Mouse (Mus musculus) limb, embryonic 13.5 days (tissue): ENCODE measurements around the gene Ncs1. TPM values are rescaled to one million over a fixed set of nuclear protein-coding genes. Genes with fewer than 3 reads are reported as not detected.
A peak's percentile ranks its signal among the peaks of the same experiment; 100 is the strongest.

Experiments used
- ATAC-seq: fragments of 200-750 bp; cut with Nextera tagmentation; 2 replicates; pipeline ENCODE4 v1.8.0; 2017; ENCODE audit warnings: low read depth, moderate number of reproducible peaks, moderate TSS enrichment; ENCODE audit not compliant: low FRiP score
- H3K27ac ChIP-seq: fragments of 300-500 bp; sonication (generic); 2 replicates; pipeline ENCODE4 v1.5.1; 2015; ENCODE audit warnings: inconsistent platforms, mild to moderate bottlenecking, moderate library complexity
- H3K27me3 ChIP-seq: fragments of 300-500 bp; sonication (generic); 2 replicates; pipeline ENCODE4 v1.6.1; 2015; ENCODE audit warnings: mild to moderate bottlenecking, inconsistent platforms
- H3K36me3 ChIP-seq: fragments of 300-500 bp; sonication (generic); 2 replicates; pipeline ENCODE4 v1.6.1; 2015; ENCODE audit warnings: inconsistent platforms, mild to moderate bottlenecking, moderate library complexity
- H3K4me1 ChIP-seq: fragments of 300-500 bp; sonication (generic); 2 replicates; pipeline ENCODE4 v1.6.1; 2015; ENCODE audit warnings: inconsistent platforms
- H3K4me2 ChIP-seq: fragments of 300-500 bp; sonication (generic); replicated peaks from 2 replicates; pipeline ENCODE4 v1.6.1; 2015; ENCODE audit warnings: inconsistent platforms, mild to moderate bottlenecking, moderate library complexity
- H3K4me3 ChIP-seq: fragments of 300-500 bp; sonication (generic); 2 replicates; pipeline ENCODE4 v1.5.1; 2015; ENCODE audit warnings: moderate library complexity, mild to moderate bottlenecking, inconsistent platforms
- H3K9ac ChIP-seq: fragments of 300-500 bp; sonication (generic); 2 replicates; pipeline ENCODE4 v1.6.1; 2015; ENCODE audit warnings: mild to moderate bottlenecking, inconsistent platforms
- H3K9me3 ChIP-seq: fragments of 300-500 bp; sonication (generic); 2 replicates; pipeline ENCODE4 v1.6.1; 2016; ENCODE audit warnings: inconsistent platforms
- WGBS: fragments of 180-500 bp; shearing (Covaris S2); methylation state at CpG from one replicate; pipeline ENCODE4 v1.1.7; 2015; 5-methylcytosine and 5-hydroxymethylcytosine counted together
- polyA plus RNA-seq: library from polyadenylated mRNA; unstranded; fragments of >200 nt; fragmentation: Nextera tagmentation; extraction: Ambion mirVana; gene quantifications from 2 replicates; pipeline ENCODE4 v1.2.1, GENCODE M21; 2015

Gene Ncs1
- polyA plus RNA-seq, 1 experiment from 2014 or later: 49.6 TPM

DNA sequence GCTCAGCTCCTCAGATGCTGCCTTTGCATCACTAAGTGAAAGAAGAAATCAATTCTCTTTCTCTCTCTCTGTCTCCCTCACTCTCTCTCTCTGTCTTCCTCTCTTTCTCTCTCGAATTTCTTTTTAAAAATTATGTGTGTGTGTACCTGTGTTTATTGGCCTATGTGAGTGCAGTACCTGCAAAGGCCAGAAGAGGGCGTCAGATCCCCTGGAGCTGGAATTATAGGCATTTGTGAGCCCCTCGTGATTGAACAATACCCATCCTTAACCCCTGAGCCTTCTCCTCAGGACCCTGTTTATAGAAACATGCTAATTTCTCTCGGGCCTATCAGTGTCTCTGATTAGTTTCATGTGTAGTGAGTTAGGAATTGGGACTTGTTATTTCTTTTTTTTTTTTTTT is 62.6 kb downstream of the Ncs1 start:
- Histone ChIP-seq H3K9ac (no peak overlapping the region), H3K27ac (no peak overlapping the region), H3K4me2 (no peak overlapping the region), H3K4me1 (no peaks in the 10 kb centered on the region; the same call in 1 of the 2 replicates), H3K4me3 (no peak overlapping the region), H3K9me3 (no peaks in the 10 kb centered on the region), H3K36me3 (no peaks in the 10 kb centered on the region), H3K27me3 (peaks cover 38% of the 10 kb centered on the region)
- 65% methylated on average over 4 of the region's 4 CpGs for whole genome bisulfite sequencing
- ATAC-seq: no peak

- Histone ChIP-seq H3K27me3 (peaks cover 51% of the 10 kb centered on the region), H3K4me1 (peaks cover 8% of the 10 kb centered on the region), H3K36me3 (no peaks in the 10 kb centered on the region), H3K4me3 (no peak overlapping the region), H3K27ac (no peak overlapping the region), H3K9ac (no peak overlapping the region), H3K4me2 (no peak overlapping the region), H3K9me3 (no peaks in the 10 kb centered on the region)
- WGBS: 47% methylated on average over 15 of the region's 15 CpGs
- ATAC-seq: no peak
Observed at GRCm38 (mm10) chr2:31309549-31309948, 63.9 kb downstream of the Ncs1 start.

- ATAC-seq: no peak
- WGBS: 2% methylated on average over 33 of the region's 33 CpGs
- H3K9me3 ChIP-seq: no peaks in the 10 kb centered on the region
- H3K4me2 ChIP-seq: peak within 1 kb of the TSS; percentile 59
- H3K4me1 ChIP-seq: peaks cover 12% of the 10 kb centered on the region
- H3K36me3 ChIP-seq: no peaks in the 10 kb centered on the region
- H3K27me3 ChIP-seq: peaks cover 84% of the 10 kb centered on the region
- H3K9ac ChIP-seq: 0 out of 2 replicates have a peak within 1 kb of the TSS, but pooled peaks have one; percentile 39
- no peak within 1 kb of the TSS for H3K27ac ChIP-seq
- H3K4me3 ChIP-seq: peak within 1 kb of the TSS; percentile 31
Observed at GRCm38 (mm10) chr2:31314007-31314465, 68.4 kb downstream of the Ncs1 start, which contains the start of gene Hmcn2. Gene Hmcn2 (plus strand): TSS chr2:31314415.

- H3K9ac ChIP-seq: no peak overlapping the region
- ATAC-seq: no peak
- peaks cover 12% of the 10 kb centered on the region for H3K4me1 ChIP-seq
- H3K27me3 ChIP-seq: peaks cover 48% of the 10 kb centered on the region
- no peak overlapping the region for H3K27ac ChIP-seq
- no peak overlapping the region for H3K4me3 ChIP-seq
- 13% methylated on average over 2 of the region's 2 CpGs for WGBS
- H3K36me3 ChIP-seq: no peaks in the 10 kb centered on the region
- no peak overlapping the region for H3K4me2 ChIP-seq
- no peaks in the 10 kb centered on the region for H3K9me3 ChIP-seq
Observed at GRCm38 (mm10) chr2:31318162-31318561, 72.5 kb downstream of the Ncs1 start.

GRCm38 (mm10) chr2:31319200-31319599 is 73.6 kb downstream of the Ncs1 start:
- no peak for ATAC-seq
- H3K4me2 ChIP-seq: no peak overlapping the region
- H3K9ac ChIP-seq: no peak overlapping the region
- 77% methylated on average over 2 of the region's 2 CpGs for WGBS
- no peak overlapping the region for H3K4me3 ChIP-seq
- peaks cover 37% of the 10 kb centered on the region for H3K27me3 ChIP-seq
- peaks cover 8% of the 10 kb centered on the region for H3K4me1 ChIP-seq
- no peak overlapping the region for H3K27ac ChIP-seq
- H3K9me3 ChIP-seq: no peaks in the 10 kb centered on the region
- H3K36me3 ChIP-seq: no peaks in the 10 kb centered on the region

- Histone ChIP-seq H3K36me3 (no peaks in the 10 kb centered on the region), H3K4me1 (no peaks in the 10 kb centered on the region), H3K9me3 (no peaks in the 10 kb centered on the region), H3K9ac (no peak overlapping the region), H3K27me3 (no peaks in the 10 kb centered on the region), H3K27ac (no peak overlapping the region), H3K4me2 (no peak overlapping the region), H3K4me3 (no peak overlapping the region)
- ATAC-seq: no peak
- WGBS: 61% methylated on average over 10 of the region's 10 CpGs
Observed at GRCm38 (mm10) chr2:31327186-31327585, 81.6 kb downstream of the Ncs1 start.

GRCm38 (mm10) chr2:31337706-31338330 is 92.2 kb downstream of the Ncs1 start:
- H3K9ac ChIP-seq: no peak overlapping the region
- ATAC-seq: no peak
- H3K36me3 ChIP-seq: no peaks in the 10 kb centered on the region
- H3K4me2 ChIP-seq: no peak overlapping the region
- no peak overlapping the region for H3K4me3 ChIP-seq
- peaks cover 17% of the 10 kb centered on the region for H3K4me1 ChIP-seq
- 0 out of 2 replicates have a peak, but pooled peaks cover 8% of the 10 kb centered on the region for H3K27me3 ChIP-seq
- WGBS: 40% methylated on average over 12 of the region's 12 CpGs
- H3K9me3 ChIP-seq: no peaks in the 10 kb centered on the region
- no peak overlapping the region for H3K27ac ChIP-seq

GRCm38 (mm10) chr2:31339826-31340225 is 94.2 kb downstream of the Ncs1 start:
- H3K4me3 ChIP-seq: no peak overlapping the region
- H3K9ac ChIP-seq: no peak overlapping the region
- WGBS: 12% methylated on average over 9 of the region's 9 CpGs
- no peaks in the 10 kb centered on the region for H3K9me3 ChIP-seq
- H3K27me3 ChIP-seq: 0 out of 2 replicates have a peak, but pooled peaks cover 8% of the 10 kb centered on the region
- no peaks in the 10 kb centered on the region for H3K36me3 ChIP-seq
- H3K4me2 ChIP-seq: 0 out of 2 replicates have a peak overlapping the region, but pooled peaks have one; percentile 20
- no peak overlapping the region for H3K27ac ChIP-seq
- peaks cover 17% of the 10 kb centered on the region for H3K4me1 ChIP-seq
- ATAC-seq: no peak; the same call in 1 of the 2 replicates

- Histone ChIP-seq H3K27me3 (0 out of 2 replicates have a peak, but pooled peaks cover 8% of the 10 kb centered on the region), H3K9me3 (no peaks in the 10 kb centered on the region), H3K4me1 (peaks cover 17% of the 10 kb centered on the region), H3K4me3 (no peak overlapping the region), H3K4me2 (no peak overlapping the region), H3K9ac (no peak overlapping the region), H3K27ac (no peak overlapping the region), H3K36me3 (no peaks in the 10 kb centered on the region)
- 58% methylated on average over 8 of the region's 8 CpGs for WGBS
- ATAC-seq: no peak
Observed at GRCm38 (mm10) chr2:31341726-31342535, 96.3 kb downstream of the Ncs1 start.

Other genes starting within 250 kb of the Ncs1 start
- 21.5 and 24.5 TPM in 2 replicates for gene Fnbp1, start 103.8 kb upstream of the Ncs1 start, polyA plus RNA-seq
- 40.6 and 45.4 TPM in 2 replicates for gene Gpr107, start 93.5 kb upstream of the Ncs1 start, polyA plus RNA-seq
- 0.03 and 0.06 TPM in 2 replicates for gene Hmcn2, start 68.6 kb downstream of the Ncs1 start, polyA plus RNA-seq
- 9.7 and 10.9 TPM in 2 replicates for gene Ass1, start 224.4 kb downstream of the Ncs1 start, polyA plus RNA-seq